In genomic region chr8:71521634-71522033, GRCm38 (mm10) we compare ENCODE assay signal across 8 mouse cellular contexts. TPM values are rescaled to one million over a fixed set of nuclear protein-coding genes. Genes with fewer than 3 reads are reported as not detected.
DNase-seq lines count a peak whose midpoint lies in the region; ATAC-seq lines count a peak whose summit lies in the region.

No protein-coding gene starts in this region.

- no peak overlapping the region for H3K4me3 ChIP-seq in hindbrain, embryonic 11.5 days (ENCODE audit: low read depth, low read length)
- H3K4me3 ChIP-seq in lung, embryonic 16.5 days (ENCODE audit: low read length) = no peak overlapping the region

- H3K9me3 ChIP-seq in hindbrain, embryonic 11.5 days (ENCODE audit: control insufficient read depth, low read length) = no peaks in the 10 kb centered on the region
- H3K9me3 ChIP-seq in lung, embryonic 16.5 days (ENCODE audit: control insufficient read depth, low read length) = no peaks in the 10 kb centered on the region

- DNase-seq in MEL-GATA-1-ER (ENCODE audit: extremely low read depth, low read depth) = peak; percentile 92
- peak; percentile 91 for DNase-seq in cerebellum, adult 9-10 months
- DNase-seq in frontal cortex, adult 2 months (ENCODE audit: extremely low spot score in 1 of 2, low spot score in 1 of 2) = peak; percentile 81 to 95
- DNase-seq in hindbrain, embryonic 11.5 days (ENCODE audit: low spot score) = peak; percentile 97
- DNase-seq in layer of hippocampus, adult 9-11 months = peak; percentile 92
- DNase-seq in ovary, postnatal 10 days (ENCODE audit: low spot score) = peak; percentile 93
- peak; percentile 92 for DNase-seq in thymus, postnatal 0 days (ENCODE audit: low spot score)

- peak; percentile 69 for ATAC-seq in hindbrain, embryonic 11.5 days (ENCODE audit: low FRiP score)
- peak; percentile 86 for ATAC-seq in lung, embryonic 16.5 days (ENCODE audit: low read depth)

- peaks cover 22% of the 10 kb centered on the region for H3K27me3 ChIP-seq in hindbrain, embryonic 11.5 days (ENCODE audit: control insufficient read depth, insufficient read depth, low read length)
- peaks cover 10% of the 10 kb centered on the region; the same call in 1 of the 2 replicates for H3K27me3 ChIP-seq in lung, embryonic 16.5 days (ENCODE audit: control insufficient read depth, insufficient read depth, low read depth, low read length)

- peaks cover 7% of the 10 kb centered on the region; the same call in 1 of the 2 replicates for H3K4me1 ChIP-seq in hindbrain, embryonic 11.5 days (replicated peaks; ENCODE audit: control insufficient read depth, insufficient read depth, low read length)
- peaks cover 21% of the 10 kb centered on the region for H3K4me1 ChIP-seq in lung, embryonic 16.5 days (replicated peaks; ENCODE audit: control insufficient read depth, insufficient read depth, low read length)

- 6% methylated on average over 17 of the region's 17 CpGs for WGBS in hindbrain, embryonic 11.5 days
- 2% methylated on average over 17 of the region's 17 CpGs for WGBS in lung, embryonic 16.5 days

- H3K36me3 ChIP-seq in hindbrain, embryonic 11.5 days (ENCODE audit: control insufficient read depth, insufficient read depth, low read length) = no peaks in the 10 kb centered on the region
- no peaks in the 10 kb centered on the region for H3K36me3 ChIP-seq in lung, embryonic 16.5 days (ENCODE audit: control insufficient read depth, insufficient read depth, low read length)

- H3K27ac ChIP-seq in hindbrain, embryonic 11.5 days (ENCODE audit: low read depth, low read length) = no peak overlapping the region
- H3K27ac ChIP-seq in lung, embryonic 16.5 days (ENCODE audit: low read length) = no peak overlapping the region

- no peak overlapping the region for H3K4me2 ChIP-seq in hindbrain, embryonic 11.5 days (replicated peaks; ENCODE audit: low read depth, low read length)
- 0 out of 2 replicates have a peak overlapping the region, but pooled peaks have one; percentile 24 for H3K4me2 ChIP-seq in lung, embryonic 16.5 days (ENCODE audit: low read depth, low read length)

- no peak overlapping the region for H3K9ac ChIP-seq in hindbrain, embryonic 11.5 days (ENCODE audit: low read depth, low read length)
- peak overlapping the region; percentile 30; the same call in 1 of the 2 replicates for H3K9ac ChIP-seq in lung, embryonic 16.5 days (ENCODE audit: low read length)

RNA-seq across cellular contexts. Expression of gene Ccdc194, which starts 3.9 kb away (rescaled TPM):
- not detected in 2 replicates for polyA plus RNA-seq in frontal cortex, adult 2 months (2012; rRNA removed)
- 0.51 and 0.71 TPM in 2 replicates for polyA plus RNA-seq in hindbrain, embryonic 11.5 days (2014; fragmentation: Nextera tagmentation; extraction: Ambion mirVana)
- 0.23 and 0.58 TPM in 2 replicates for polyA plus RNA-seq in lung, embryonic 16.5 days (2015; fragmentation: Nextera tagmentation; extraction: Ambion mirVana)
- 0.08 and 0.15 TPM in 2 replicates for polyA plus RNA-seq in thymus, postnatal 0 days (2015; fragmentation: Nextera tagmentation; extraction: Ambion mirVana)

RNA-seq across cellular contexts. Expression of gene Plvap, which starts 10.1 kb away (rescaled TPM):
- polyA plus RNA-seq in frontal cortex, adult 2 months (2012; rRNA removed) = 9.7 and 13.6 TPM in 2 replicates
- polyA plus RNA-seq in hindbrain, embryonic 11.5 days (2014; fragmentation: Nextera tagmentation; extraction: Ambion mirVana) = 35.3 and 37.2 TPM in 2 replicates
- 130 and 145 TPM in 2 replicates for polyA plus RNA-seq in lung, embryonic 16.5 days (2015; fragmentation: Nextera tagmentation; extraction: Ambion mirVana)
- polyA plus RNA-seq in thymus, postnatal 0 days (2015; fragmentation: Nextera tagmentation; extraction: Ambion mirVana) = 27.5 and 31.6 TPM in 2 replicates

RNA-seq across cellular contexts. Expression of gene Bst2, which starts 15.6 kb away (rescaled TPM):
- polyA plus RNA-seq in frontal cortex, adult 2 months (2012; rRNA removed) = 20.9 and 22.9 TPM in 2 replicates
- 2.2 and 5.7 TPM in 2 replicates for polyA plus RNA-seq in hindbrain, embryonic 11.5 days (2014; fragmentation: Nextera tagmentation; extraction: Ambion mirVana)
- polyA plus RNA-seq in lung, embryonic 16.5 days (2015; fragmentation: Nextera tagmentation; extraction: Ambion mirVana) = 50.4 and 51.1 TPM in 2 replicates
- 158 TPM in 2 replicates for polyA plus RNA-seq in thymus, postnatal 0 days (2015; fragmentation: Nextera tagmentation; extraction: Ambion mirVana)

RNA-seq across cellular contexts. Expression of gene Mvb12a, which starts 21.1 kb away (rescaled TPM):
- 81.2 and 87.6 TPM in 2 replicates for polyA plus RNA-seq in frontal cortex, adult 2 months (2012; rRNA removed)
- polyA plus RNA-seq in hindbrain, embryonic 11.5 days (2014; fragmentation: Nextera tagmentation; extraction: Ambion mirVana) = 54.3 and 61.1 TPM in 2 replicates
- 96.3 and 99.5 TPM in 2 replicates for polyA plus RNA-seq in lung, embryonic 16.5 days (2015; fragmentation: Nextera tagmentation; extraction: Ambion mirVana)
- polyA plus RNA-seq in thymus, postnatal 0 days (2015; fragmentation: Nextera tagmentation; extraction: Ambion mirVana) = 98.3 and 101 TPM in 2 replicates

RNA-seq across cellular contexts. Expression of gene Gtpbp3, which starts 33.7 kb away (rescaled TPM):
- polyA plus RNA-seq in frontal cortex, adult 2 months (2012; rRNA removed) = 32.4 and 34.4 TPM in 2 replicates
- polyA plus RNA-seq in hindbrain, embryonic 11.5 days (2014; fragmentation: Nextera tagmentation; extraction: Ambion mirVana) = 3.7 and 3.8 TPM in 2 replicates
- polyA plus RNA-seq in lung, embryonic 16.5 days (2015; fragmentation: Nextera tagmentation; extraction: Ambion mirVana) = 16.1 and 17.4 TPM in 2 replicates
- polyA plus RNA-seq in thymus, postnatal 0 days (2015; fragmentation: Nextera tagmentation; extraction: Ambion mirVana) = 17.8 TPM in 2 replicates
